Mouse (Mus musculus): ENCODE measurements around the gene Elp4. TPM values are rescaled to one million over a fixed set of nuclear protein-coding genes. Genes with fewer than 3 reads are reported as not detected.

Elp4 gene
- total and polyA plus RNA-seq, 3 experiments = 15.8 to 16.0 TPM; not detected in 1

- H3K79me2 ChIP-seq (ENCODE audit: control insufficient read depth, insufficient read depth, low read length, poor library complexity) = no peaks in the 10 kb centered on the region
- H3K27ac ChIP-seq (ENCODE audit: control insufficient read depth, low read depth, low read length) = no peak overlapping the region
- DNase-seq (ENCODE audit: low read depth, low spot score) = no peak
- H3K4me1 ChIP-seq (ENCODE audit: control insufficient read depth in 1 of 2, insufficient read depth in 2 of 2, low read length in 2 of 2) = no peaks in the 10 kb centered on the region
- TF ChIP-seq BHLHE40 (IDR thresholded peaks at IDR 0.05; ENCODE audit: borderline replicate concordance, low read depth, low read length) (no peak), RCOR1 (IDR thresholded peaks at IDR 0.05; ENCODE audit: low read depth, low read length) (no peak), KAT2A (conservative IDR thresholded peaks at IDR 0.05; ENCODE audit: low read depth, low read length) (no peak), EP300 (IDR thresholded peaks at IDR 0.05; ENCODE audit: low read depth in 1 of 2, low read length in 2 of 2) (no peak), NRF1 (IDR thresholded peaks at IDR 0.05; ENCODE audit: insufficient read depth, low read depth, low read length, poor library complexity, severe bottlenecking) (no peak), RAD21 (IDR thresholded peaks at IDR 0.05; ENCODE audit: low read depth, low read length) (no peak), TBP (IDR thresholded peaks at IDR 0.05; ENCODE audit: low read depth, low read length) (no peak), NELFE (IDR thresholded peaks at IDR 0.05; ENCODE audit: low read depth, low read length) (no peak), MYC (IDR thresholded peaks at IDR 0.05; ENCODE audit: low read depth, low read length) (no peak)
- no peaks in the 10 kb centered on the region for H3K27me3 ChIP-seq (ENCODE audit: control insufficient read depth in 1 of 2, insufficient read depth in 2 of 2, low read length in 2 of 2)
- no peak overlapping the region for H3K9ac ChIP-seq (ENCODE audit: control insufficient read depth, low read depth, low read length, poor library complexity, severe bottlenecking)
- no peak overlapping the region for H3K4me3 ChIP-seq (ENCODE audit: control insufficient read depth in 1 of 2, insufficient read depth in 1 of 2, low read depth in 2 of 2, low read length in 2 of 2)
- H3K36me3 ChIP-seq (ENCODE audit: control insufficient read depth in 1 of 2, insufficient read depth in 2 of 2, low read length in 2 of 2) = peaks cover 0 to 1% of the 10 kb centered on the region in 2 experiments; a peak in 2 of 4 replicates
- no peaks in the 10 kb centered on the region for H3K9me3 ChIP-seq (replicated peaks; ENCODE audit: insufficient read depth, low read length)
Measured at GRCm38 (mm10) chr2:105688011-105688410, 216.4 kb downstream of the Elp4 start.

DNA sequence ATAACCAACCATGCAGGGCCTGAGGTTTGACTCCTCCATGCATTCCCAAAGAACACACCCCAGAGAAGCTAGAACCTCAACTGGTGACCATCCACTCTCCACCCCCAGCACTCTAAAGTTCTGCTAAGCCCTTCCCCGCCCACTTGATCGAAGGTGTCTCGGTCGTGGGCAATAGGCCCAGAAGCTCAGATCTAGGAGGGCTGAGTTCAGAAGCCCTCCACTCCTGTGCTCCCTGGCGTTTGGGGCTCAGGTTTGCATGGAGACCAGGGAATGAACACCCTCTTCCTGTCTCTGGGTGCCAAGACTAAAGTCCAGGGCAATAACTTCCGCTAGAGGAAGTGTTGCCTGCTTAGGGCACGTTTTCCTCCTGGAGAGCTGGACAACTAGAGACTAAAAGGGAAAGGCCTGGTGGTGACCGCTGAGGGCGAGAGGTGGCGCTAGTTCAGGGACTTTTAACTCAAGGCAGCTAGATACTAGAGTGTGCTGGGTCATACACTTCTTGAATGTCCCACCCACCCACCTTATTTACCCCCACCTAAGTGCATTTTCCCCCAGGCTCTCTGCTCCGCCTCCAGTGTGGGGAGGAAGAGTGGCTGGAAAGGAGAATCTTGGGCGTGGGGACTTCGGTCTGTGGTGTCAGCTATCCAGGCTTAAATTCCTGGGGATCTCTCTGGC lies 216.9 kb downstream of the Elp4 start:
- Histone ChIP-seq H3K27me3 (ENCODE audit: control insufficient read depth in 1 of 2, insufficient read depth in 2 of 2, low read length in 2 of 2) (no peaks in the 10 kb centered on the region), H3K27ac (ENCODE audit: control insufficient read depth, low read depth, low read length) (no peak overlapping the region), H3K9ac (ENCODE audit: control insufficient read depth, low read depth, low read length, poor library complexity, severe bottlenecking) (no peak overlapping the region), H3K4me1 (ENCODE audit: control insufficient read depth in 1 of 2, insufficient read depth in 2 of 2, low read length in 2 of 2) (no peaks in the 10 kb centered on the region), H3K79me2 (ENCODE audit: control insufficient read depth, insufficient read depth, low read length, poor library complexity) (no peaks in the 10 kb centered on the region), H3K36me3 (ENCODE audit: control insufficient read depth in 1 of 2, insufficient read depth in 2 of 2, low read length in 2 of 2) (peaks cover 0 to 1% of the 10 kb centered on the region in 2 experiments; a peak in 2 of 4 replicates), H3K9me3 (replicated peaks; ENCODE audit: insufficient read depth, low read length) (no peaks in the 10 kb centered on the region), H3K4me3 (ENCODE audit: control insufficient read depth in 1 of 2, insufficient read depth in 1 of 2, low read depth in 2 of 2, low read length in 2 of 2) (no peak overlapping the region)
- no peak for DNase-seq (ENCODE audit: low read depth, low spot score)
- TF ChIP-seq BHLHE40 (IDR thresholded peaks at IDR 0.05; ENCODE audit: borderline replicate concordance, low read depth, low read length) = no peak
- TF ChIP-seq JUND (IDR thresholded peaks at IDR 0.05; ENCODE audit: low read depth, low read length) = no peak
- no peak for TF ChIP-seq POLR2AphosphoS2 (IDR thresholded peaks at IDR 0.05; ENCODE audit: low read length)
- no peak for TF ChIP-seq MEF2A (IDR thresholded peaks at IDR 0.05; ENCODE audit: extremely low read depth, insufficient replicate concordance, low read depth, low read length, poor library complexity, severe bottlenecking)
- no peak for TF ChIP-seq TCF12 (IDR thresholded peaks at IDR 0.05; ENCODE audit: low read depth, low read length)
- no peak for TF ChIP-seq TAL1 (IDR thresholded peaks at IDR 0.05; ENCODE audit: low read length)

Data from MEL (cell line).